Mouse (Mus musculus) liver, postnatal 0 days (tissue): ENCODE measurements at regions not wholly inside any gene's neighbourhood (a gene's known extent, or its start where the extent isn't known, plus 50 kb on each side); places are given as distances from the start of the nearest gene placed in this dataset.

Source experiments
- CTCF ChIP-seq: sonication (generic); IDR thresholded peaks from 2 replicates; pipeline ENCODE4 v1.5.1; 2016; ENCODE audit warnings: antibody characterized with exemption, low read depth
- EP300 ChIP-seq: IDR thresholded peaks from 2 replicates; pipeline ENCODE4 v1.6.1; 2016; ENCODE audit warnings: antibody characterized with exemption, low read depth, mild to moderate bottlenecking

- no peak for TF ChIP-seq EP300
- TF ChIP-seq CTCF = no peak
Observed at GRCm38 (mm10) chr2:74424726-74425125, 154.5 kb downstream of the Lnpk start.
